Mouse (Mus musculus) c-Kit-positive CD71-negative TER-119-negative erythroid progenitor cells, embryonic 14.5 days (primary cell): ENCODE results near the gene Hist1h1t.
"Not testable (repeated sequence)": the region's sequence is repeated elsewhere in the genome, so short reads cannot be mapped to it uniquely, and the experiment has no call there.

Experiments used
- DNase-seq: peaks from one replicate; pipeline ENCODE4 v3.0.0-alpha.2; 2013; ENCODE audit warnings: low read depth

Gene Hist1h1t

DNA sequence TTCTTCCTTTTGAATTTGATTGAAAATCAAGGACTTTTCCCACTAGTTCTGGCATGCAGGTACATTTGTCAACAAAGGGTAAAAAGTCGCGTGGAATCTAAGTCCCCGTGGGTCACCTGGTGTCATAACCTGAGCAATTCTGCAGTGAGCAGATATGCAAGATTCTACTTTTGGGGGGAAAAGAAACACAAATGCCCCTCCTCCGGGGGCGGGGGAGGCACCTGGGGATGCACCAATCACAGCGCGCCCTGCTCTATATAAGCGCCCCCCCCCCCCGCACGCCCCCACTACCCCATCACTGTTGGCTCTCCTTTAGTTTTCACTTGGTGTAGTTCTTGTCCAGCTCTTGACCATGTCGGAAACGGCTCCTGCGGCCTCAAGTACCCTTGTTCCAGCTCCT, at the start of gene Hist1h1t:
Gene Hist1h1t, plus strand, starts transcription at position 301 of the 400 bp plus-strand sequence.
- no peak for DNase-seq

DNA sequence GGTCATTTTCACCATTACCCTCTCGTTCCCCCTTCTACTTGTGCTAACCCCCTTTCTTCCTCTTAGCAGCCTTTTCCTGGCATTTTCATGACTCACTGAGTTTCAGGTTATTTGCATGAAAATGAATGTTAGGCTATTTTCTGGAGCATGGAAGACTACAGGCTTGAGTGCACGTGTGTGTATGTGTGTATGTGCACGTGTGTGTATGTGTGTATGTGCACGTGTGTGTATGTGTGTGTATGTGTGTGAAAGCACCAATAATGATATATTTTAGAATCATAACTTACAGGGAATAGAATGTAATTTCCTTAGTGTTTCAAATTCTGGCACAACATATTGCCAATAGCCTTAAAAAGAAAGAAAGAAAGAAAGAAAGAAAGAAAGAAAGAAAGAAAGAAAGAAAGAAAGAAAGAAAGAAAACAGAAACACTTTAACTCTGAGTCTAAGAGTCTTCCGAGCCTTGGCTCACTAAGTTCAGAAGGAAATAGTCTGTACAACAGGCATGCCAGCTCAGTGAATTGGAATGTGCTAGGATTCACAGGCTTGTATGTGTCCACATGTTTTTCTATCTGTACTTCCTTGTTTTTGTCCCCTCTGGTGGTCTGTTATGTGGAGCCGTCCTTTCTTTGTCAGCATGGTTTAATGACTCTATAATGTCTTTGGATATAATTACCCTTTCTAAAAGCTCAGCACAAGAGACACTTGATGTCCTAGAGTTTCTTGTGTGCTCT, 35.8 kb upstream of the Hist1h1t start:
- no peak for DNase-seq

DNA sequence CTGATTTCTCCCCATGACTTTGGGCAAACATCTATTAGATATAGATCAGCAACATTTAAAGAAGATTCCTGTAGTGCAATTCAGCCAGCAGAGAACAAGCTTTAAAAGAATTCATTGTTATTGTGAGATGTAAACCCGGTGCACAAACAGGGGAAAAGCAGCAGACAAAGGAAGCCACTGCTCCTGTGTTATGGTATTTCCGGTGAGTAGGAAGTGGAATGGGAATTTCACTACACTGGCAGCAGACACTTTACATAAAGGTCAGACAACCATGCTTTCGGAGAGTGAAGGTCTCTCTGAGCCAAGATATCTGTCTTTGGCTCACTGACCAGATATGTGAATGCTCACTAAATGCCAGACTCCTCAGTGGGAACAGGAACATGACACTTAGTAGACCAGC, 33.1 kb upstream of the Hist1h1t start:
- no peak for DNase-seq

DNA sequence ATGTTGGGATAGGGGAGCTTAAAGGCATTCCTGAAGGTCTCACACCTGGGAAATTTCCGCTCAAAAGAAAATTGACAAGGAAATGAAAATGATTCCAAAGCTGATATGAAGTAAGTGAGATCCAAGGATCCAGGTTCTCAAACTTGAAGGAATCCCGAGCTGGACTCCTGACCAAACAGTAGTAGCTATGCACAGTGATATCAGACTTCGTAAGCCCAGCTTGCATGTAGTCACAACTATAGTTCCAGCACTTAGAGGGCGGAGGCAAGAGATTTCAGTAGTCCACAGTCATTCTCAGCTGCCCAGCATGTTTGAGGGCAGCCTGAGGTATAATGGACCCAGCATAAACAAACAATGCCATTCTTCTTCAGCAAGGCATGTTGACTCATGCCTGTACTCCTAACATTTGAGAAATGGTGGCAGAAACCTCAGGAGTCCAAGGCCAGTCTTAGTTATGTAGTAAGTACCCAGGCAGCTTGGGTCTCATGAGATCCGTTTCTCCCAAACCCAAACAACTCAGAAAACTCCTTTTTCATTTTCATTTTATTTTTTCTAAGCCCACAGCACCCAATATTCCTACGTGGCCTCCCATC, 13.5 kb upstream of the Hist1h1t start:
- DNase-seq, result no peak

DNA sequence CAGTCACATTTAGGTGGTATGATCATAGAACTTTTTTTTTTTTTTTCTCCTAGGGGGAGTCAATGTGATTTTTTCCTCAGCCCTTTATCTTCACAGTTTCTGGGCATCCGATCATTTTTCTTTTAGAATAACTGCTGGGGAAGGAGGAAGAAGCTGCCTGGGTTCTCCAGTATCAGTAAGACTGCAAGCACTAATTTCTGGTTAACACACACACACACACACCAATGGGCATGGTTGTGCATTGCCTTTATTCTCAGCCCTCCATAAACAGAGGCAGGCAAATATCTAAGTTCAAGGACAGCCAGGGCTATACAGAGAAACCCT, 13.0 kb upstream of the Hist1h1t start:
- DNase-seq, result no peak

DNA sequence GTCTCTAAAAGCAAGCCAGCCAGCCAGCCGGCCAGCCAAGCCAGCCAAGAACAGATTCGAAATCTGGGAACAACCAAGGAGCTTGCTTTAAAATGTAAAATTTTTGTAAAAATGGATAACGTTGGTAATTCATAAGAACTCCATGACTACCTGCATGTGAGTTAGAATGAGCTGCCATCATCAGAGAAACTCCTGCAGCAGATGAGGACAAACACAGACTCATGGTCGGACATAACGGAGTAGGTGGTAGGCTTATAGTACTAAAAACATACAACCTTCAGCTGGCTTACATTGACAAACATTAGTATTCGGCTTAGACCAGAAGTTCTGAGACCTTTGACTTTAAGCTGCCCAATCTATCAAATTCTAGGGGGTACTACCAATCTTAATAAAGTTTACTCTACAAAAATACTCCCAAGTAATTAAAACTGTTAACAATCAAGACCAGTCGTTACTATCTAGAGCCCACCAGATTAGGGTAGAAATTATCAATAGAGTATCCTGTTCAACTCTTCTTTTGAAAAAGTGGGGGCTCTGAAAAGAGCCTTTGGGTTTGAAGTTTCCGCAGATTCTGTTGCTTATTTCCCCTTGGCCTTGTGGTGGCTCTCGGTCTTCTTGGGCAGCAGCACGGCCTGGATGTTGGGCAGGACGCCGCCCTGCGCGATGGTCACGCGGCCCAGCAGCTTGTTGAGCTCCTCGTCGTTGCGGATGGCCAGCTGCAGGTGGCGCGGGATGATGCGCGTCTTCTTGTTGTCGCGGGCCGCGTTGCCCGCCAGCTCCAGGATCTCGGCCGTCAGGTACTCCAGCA, 12.5 kb upstream of the Hist1h1t start:
- not testable (repeated sequence) for DNase-seq

DNA sequence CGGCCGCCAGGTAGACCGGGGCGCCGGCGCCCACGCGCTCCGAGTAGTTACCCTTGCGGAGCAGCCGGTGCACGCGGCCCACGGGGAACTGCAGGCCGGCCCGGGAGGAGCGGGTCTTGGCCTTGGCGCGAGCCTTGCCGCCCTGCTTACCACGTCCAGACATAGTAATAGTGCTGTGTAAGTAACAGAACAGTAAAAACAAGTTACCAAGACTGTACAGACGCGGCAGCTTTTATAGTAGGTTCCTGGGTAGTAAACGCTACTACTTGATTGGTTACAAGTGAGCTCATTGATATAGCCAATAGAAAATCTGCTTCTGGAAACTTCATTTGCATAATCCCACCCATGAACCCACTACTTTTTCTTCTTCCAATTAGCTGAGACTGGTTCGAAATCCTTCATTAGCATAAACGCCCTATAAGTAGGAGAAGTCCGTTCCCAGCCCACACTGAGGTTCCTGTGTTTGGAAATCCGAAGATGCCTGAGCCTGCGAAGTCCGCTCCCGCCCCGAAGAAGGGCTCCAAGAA, 11.8 kb upstream of the Hist1h1t start, which contains the start of the genes Hist1h2ac and Hist1h2bc:
Gene Hist1h2ac, minus strand, starts transcription at position 194 of the 527 bp plus-strand sequence.
Gene Hist1h2bc, plus strand, starts transcription at position 445 of the 527 bp plus-strand sequence.
- peak; percentile 93 for DNase-seq

DNA sequence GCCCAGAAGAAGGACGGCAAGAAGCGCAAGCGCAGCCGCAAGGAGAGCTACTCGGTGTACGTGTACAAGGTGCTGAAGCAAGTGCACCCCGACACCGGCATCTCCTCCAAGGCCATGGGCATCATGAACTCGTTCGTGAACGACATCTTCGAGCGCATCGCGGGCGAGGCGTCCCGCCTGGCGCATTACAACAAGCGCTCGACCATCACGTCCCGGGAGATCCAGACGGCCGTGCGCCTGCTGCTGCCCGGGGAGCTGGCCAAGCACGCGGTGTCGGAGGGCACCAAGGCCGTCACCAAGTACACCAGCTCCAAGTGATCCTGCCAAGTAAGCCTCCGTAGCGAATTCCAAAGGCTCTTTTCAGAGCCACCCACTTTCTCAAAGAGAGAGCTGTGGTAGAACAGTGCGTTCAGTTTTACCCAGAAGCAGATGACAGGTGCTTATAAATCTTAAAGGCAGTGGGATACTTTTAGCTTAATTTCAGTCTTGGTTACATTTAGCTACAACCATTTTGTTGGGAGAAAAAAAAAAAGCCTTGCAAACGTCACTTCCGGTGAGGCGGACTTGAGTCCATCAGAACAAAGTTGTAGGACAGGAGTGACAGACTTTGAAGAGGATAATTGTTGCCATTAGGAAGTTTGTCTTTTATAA, 11.2 kb upstream of the Hist1h1t start:
- peak; percentile 64 for DNase-seq

DNA sequence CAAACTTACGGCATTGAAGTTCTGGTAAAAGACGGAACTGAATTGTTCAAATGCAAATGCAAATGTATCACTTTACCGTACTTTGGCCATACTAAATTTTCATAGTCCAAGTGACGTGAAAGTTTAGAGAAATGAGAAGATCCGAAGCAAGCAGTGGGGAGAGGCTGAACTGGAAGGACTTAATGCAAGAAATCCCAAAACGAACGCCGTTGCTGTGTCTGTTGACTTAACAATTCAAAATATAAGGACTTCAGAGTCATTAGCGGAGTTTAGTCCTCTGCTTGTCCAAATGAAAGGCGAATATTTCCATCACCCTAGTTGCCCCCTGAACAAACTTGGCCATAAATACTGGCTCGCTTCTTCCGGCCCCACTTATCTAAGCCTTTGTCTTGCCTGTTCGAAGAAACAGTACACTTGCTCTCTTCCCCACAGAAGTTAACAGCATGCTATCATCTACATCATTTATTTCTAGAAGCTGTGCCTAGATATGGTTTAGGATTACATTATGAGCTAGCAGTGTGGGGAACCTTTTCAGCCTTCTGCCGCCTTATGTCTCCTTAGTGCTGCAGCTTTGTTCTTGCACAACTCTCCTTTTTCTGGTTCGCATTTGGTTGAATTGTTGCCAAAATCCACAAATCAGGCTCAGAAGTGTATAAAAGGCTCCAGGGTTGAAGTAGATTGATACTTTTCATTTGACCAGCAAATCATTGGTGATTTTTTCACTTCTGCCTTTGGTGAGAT, 10.3 kb upstream of the Hist1h1t start:
- no peak for DNase-seq

DNA sequence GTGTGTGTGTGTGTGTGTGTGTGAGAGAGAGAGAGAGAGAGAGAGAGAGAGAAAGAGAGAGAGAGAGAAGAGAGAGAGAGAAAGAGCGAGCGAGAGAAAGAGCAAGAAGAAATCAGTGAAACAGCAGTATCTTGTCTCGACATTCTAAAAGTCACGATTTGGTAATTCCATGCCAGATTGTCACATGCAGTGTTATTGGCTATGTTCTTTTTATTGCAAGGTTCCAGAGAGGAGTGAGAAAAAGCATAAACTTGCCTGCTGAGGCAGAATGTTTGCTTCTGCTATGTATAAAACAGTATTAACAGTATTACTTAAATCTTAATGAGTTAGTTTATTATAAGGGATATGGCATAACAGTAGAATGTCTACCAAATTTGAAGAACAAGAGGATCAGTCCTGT, 9.6 kb upstream of the Hist1h1t start:
- DNase-seq, result no peak

DNA sequence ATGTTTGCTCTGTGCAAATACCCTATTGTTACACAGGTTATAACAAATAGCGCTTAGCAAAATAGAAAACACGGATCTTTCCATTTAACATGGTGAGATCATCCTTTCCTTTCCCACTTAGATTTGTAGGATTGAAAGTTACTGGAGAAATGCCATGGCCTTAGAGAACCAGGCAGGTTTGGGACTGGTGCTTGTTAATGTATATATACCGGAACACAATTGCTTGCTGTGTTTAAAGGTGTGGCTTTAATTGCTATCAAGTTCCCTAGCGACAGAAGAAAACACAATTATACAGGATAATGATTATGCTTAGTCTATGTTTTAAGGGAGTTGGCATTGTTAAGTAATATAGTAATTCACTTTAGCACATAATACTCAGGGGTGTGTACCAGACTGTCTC, 8.4 kb upstream of the Hist1h1t start:
- no peak for DNase-seq

DNA sequence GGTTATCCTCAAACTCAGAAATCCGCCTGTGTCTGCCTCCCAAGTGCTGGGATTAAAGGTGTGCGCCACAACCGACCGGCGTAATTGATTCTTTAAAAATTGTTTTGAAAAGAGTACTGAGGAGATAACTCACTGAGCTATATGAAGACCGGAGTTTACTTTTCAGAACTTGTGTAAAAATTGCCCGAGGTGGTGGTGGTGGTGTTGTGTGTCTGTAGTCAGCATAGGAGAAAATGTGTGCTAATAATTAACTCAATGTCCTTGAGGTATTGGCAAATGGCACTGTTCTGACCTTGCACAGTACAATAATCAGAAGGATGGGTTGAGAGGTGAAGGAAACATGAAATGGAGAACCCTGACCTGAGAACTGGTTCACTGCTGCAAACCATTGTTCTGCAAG, 7.7 kb upstream of the Hist1h1t start:
- DNase-seq, result no peak

DNA sequence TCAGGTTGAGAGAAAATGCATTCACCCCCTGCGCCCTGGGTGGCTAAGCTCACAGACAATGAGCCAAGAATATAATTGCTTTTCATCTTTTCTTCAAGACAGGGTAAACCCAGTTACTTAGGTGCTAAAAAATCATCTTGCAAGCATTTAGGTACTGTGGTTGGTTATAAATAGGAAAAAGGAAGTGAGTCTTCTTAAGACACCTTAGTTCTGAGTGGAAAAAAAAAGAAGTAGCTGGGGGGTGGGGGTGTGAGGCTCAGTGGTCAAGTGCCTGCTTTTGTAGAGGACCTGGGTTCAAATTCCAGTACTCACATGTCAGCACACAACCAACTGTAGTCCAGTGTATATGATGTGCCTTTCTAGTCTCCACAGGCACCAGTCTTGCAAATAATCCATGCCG, 6.7 kb upstream of the Hist1h1t start:
- DNase-seq, result no peak

DNA sequence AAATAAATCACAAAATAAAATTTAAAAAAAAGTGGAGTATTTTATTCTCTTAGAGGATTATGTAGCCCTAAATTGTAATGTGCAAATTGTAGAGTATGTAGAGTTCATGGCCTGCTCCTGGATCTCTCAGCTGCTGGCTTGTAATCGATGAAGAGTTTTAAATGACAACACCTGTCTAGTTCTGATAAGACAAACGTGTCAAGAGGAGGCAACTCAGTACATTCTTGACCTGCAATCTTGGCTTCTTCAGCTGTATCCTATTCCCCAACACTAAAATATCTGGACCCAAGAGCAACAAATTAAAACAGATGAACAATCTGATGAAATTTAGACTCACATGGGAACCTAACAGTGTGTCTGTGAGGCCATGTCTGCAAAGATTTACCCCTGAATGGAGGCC, 6.2 kb upstream of the Hist1h1t start:
- no peak for DNase-seq

DNA sequence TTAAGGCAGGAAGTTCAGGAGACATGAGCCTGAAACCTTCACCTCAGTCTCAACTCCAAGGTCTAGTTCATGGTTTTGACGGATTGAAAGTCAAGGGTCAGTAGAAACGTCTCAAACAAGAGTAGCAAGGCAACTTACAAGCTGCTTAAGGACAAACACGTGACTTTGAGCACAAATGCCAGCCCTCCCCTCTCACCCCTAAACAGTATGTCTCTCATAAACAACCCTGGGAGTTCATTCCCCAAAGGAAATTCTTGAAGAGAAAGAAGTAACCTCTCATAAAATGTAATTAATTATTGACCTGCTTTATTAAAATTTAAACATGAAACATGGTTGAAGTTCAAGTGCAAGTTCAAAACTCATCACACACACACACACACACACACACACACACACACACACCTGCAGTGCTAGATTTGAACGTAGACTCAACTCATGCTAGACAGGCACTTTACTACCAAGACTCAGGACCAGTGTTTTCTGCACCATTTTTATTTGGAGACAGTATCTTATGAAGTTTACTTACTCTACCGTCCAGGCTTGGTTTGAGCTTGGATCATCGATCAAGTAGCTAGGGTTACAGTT, 1.7 kb upstream of the Hist1h1t start:
- DNase-seq, result no peak

DNA sequence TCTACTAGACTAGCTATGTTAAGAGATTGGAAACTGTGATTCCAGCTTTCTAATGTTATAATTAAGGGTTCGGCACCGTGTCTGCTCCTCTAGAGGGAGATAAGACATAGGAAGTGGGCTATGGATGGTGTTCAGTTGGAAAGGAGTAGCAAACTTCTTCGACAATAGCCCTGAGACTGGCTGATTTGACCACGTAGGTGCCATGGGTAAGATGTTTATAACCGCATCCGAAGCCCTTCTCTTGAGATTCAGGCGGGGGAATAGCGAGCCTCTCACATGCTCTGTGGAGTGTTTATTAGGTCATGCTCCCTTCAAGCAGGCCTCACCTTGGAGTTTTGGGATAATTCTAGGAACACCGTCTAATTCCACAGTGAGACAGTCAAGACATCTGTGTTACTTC, 658 bp upstream of the Hist1h1t start:
- no peak for DNase-seq

DNA sequence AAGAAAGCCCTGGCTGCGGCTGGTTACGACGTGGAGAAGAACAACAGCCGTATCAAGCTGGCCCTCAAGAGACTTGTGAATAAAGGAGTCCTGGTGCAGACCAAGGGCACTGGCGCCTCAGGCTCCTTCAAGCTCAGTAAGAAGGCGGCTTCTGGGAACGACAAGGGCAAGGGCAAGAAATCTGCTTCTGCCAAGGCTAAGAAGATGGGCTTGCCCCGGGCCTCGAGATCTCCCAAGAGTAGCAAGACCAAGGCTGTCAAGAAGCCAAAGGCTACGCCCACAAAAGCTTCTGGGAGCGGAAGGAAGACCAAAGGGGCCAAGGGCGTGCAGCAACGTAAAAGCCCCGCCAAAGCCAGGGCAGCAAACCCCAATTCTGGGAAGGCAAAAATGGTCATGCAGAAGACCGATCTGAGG, 454 bp downstream of the Hist1h1t start:
- no peak for DNase-seq

DNA sequence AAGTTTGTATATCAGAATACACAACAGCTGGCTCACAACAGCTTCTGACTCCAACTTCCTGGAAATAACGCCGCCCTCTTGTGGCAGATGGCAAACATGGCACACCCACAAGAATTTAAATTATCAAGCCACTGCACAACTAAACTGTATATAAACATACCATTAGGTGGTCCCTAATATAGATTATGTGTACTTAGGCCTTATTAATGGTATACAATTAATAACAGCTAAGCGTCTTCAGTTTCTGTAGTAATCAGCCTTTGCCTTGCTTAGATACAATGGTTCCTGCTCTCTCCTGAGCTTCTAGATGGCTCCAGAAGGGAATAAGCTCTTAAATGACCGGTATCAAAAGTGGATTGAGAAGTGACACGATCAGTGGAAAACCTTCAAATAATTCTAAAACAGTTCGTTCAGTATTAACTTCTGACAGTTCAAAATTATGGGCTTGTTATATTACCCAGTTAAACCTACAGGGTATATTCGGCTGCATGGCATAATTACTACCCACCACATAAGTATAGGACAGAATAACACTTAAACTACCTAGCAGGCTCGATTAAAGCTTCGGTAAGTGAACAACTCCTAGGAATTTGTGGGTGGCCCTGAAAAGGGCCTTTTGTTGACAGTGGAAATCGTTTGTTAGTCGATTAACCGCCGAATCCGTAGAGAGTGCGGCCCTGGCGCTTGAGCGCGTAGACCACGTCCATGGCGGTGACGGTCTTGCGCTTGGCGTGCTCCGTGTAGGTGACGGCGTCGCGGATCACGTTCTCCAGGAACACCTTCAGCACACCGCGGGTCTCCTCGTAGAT, 2.1 kb downstream of the Hist1h1t start:
- no peak for DNase-seq

DNA sequence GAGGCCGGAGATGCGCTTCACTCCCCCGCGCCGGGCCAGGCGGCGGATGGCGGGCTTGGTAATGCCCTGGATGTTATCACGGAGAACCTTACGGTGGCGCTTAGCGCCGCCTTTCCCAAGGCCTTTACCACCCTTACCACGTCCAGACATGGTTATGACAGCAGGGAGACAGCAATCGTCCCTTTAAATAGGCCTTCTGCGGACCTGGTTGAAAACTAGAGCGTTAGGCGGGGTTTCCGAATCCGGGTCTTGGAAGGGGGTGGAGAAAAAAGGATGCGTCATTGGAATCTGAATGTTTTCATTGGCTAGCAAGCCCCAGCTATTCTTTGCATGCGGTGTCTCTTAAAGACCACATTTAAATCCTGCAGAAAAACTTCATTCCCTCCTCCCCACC, 2.7 kb downstream of the Hist1h1t start, which contains the start of gene Hist1h4c:
Gene Hist1h4c, minus strand, starts transcription at position 155 of the 394 bp plus-strand sequence.
- DNase-seq, result peak; percentile 99

DNA sequence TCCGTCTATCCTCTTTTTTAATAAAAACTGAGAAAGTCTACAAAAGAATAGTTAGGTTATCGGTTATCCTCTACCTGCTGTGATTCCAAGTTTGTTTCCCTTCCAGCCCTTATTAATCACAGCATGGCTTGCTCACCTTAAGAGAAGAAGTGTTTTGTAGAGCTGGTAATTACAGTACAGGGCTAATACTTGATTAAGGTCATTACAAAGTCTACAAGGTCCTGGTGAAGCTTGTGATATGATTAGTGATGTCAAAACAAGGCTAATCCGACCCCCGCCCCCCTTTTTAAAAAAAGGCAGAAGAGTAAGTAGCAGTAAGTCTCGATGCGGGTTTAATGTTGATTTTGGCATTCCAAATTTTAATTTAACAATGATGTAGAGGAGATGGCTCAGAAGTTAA, 3.4 kb downstream of the Hist1h1t start:
- no peak for DNase-seq
